Mouse (Mus musculus) stomach, postnatal 0 days (tissue): ENCODE measurements at regions not wholly inside any gene's neighbourhood (a gene's known extent, or its start where the extent isn't known, plus 50 kb on each side); places are given as distances from the start of the nearest gene placed in this dataset.

ENCODE experiments used
- ATAC-seq: fragments of 200-750 bp; cut with Nextera tagmentation; 2 replicates; pipeline ENCODE4 v1.8.0; 2017; ENCODE audit not compliant: low FRiP score, low TSS enrichment
- DNase-seq: peaks from one replicate; pipeline ENCODE4 v3.0.0-alpha.2; 2016; ENCODE audit warnings: low spot score
- H3K27ac ChIP-seq: fragments of 300-500 bp; sonication (generic); replicated peaks from 2 replicates; pipeline ENCODE4 v1.5.1; 2014; ENCODE audit warnings: mild to moderate bottlenecking, control low read depth
- H3K27me3 ChIP-seq: fragments of 300-500 bp; sonication (generic); 2 replicates; pipeline ENCODE4 v1.6.1; 2014; ENCODE audit warnings: low read length; ENCODE audit not compliant: control insufficient read depth, insufficient read depth
- H3K36me3 ChIP-seq: fragments of 300-500 bp; sonication (generic); 2 replicates; pipeline ENCODE4 v1.6.1; 2014; ENCODE audit warnings: low read length, mixed read lengths; ENCODE audit not compliant: control insufficient read depth, insufficient read depth
- H3K4me1 ChIP-seq: fragments of 300-500 bp; sonication (generic); replicated peaks from 2 replicates; pipeline ENCODE4 v1.6.1; 2014; ENCODE audit warnings: antibody characterized with exemption; ENCODE audit not compliant: control insufficient read depth, insufficient read depth
- H3K4me2 ChIP-seq: fragments of 300-500 bp; sonication (generic); replicated peaks from 2 replicates; pipeline ENCODE4 v1.6.1; 2014; ENCODE audit warnings: low read depth, mild to moderate bottlenecking, control low read depth, moderate library complexity
- H3K4me3 ChIP-seq: fragments of 300-500 bp; sonication (generic); 2 replicates; pipeline ENCODE4 v1.5.1; 2014; ENCODE audit warnings: low read depth, low read length, control low read depth
- H3K9ac ChIP-seq: fragments of 300-500 bp; sonication (generic); 2 replicates; pipeline ENCODE4 v1.6.1; 2014; ENCODE audit warnings: mild to moderate bottlenecking, low read length, control low read depth, mixed read lengths
- H3K9me3 ChIP-seq: fragments of 300-500 bp; sonication (generic); 2 replicates; pipeline ENCODE4 v1.6.1; 2016; ENCODE audit warnings: low read length; ENCODE audit not compliant: control insufficient read depth
- CTCF ChIP-seq: IDR thresholded peaks from 2 replicates; pipeline ENCODE4 v1.5.1; 2016; ENCODE audit warnings: antibody characterized with exemption, low read depth, mild to moderate bottlenecking, moderate library complexity
- EP300 ChIP-seq: optimal IDR thresholded peaks from 2 replicates; pipeline ENCODE3; 2016; ENCODE audit warnings: antibody characterized with exemption
- WGBS: fragments of 180-500 bp; shearing (Covaris S2); extraction: QIAGEN DNeasy Blood & Tissue Kit; methylation state at CpG from one replicate; pipeline ENCODE4 v1.1.7; 2014; 5-methylcytosine and 5-hydroxymethylcytosine counted together

GRCm38 (mm10) chr14:103895261-103895660 is 51.1 kb upstream of the Ednrb start:
- no peak overlapping the region for H3K4me2 ChIP-seq
- 83% methylated on average over 7 of the region's 7 CpGs for WGBS
- H3K4me3 ChIP-seq = no peak overlapping the region
- H3K27ac ChIP-seq = no peak overlapping the region
- no peaks in the 10 kb centered on the region for H3K27me3 ChIP-seq
- no peak for DNase-seq
- no peak for TF ChIP-seq EP300
- no peak for TF ChIP-seq CTCF
- no peaks in the 10 kb centered on the region for H3K9me3 ChIP-seq
- no peak for ATAC-seq
- no peak overlapping the region for H3K9ac ChIP-seq
- no peaks in the 10 kb centered on the region for H3K36me3 ChIP-seq
- H3K4me1 ChIP-seq = no peaks in the 10 kb centered on the region; the same call in 1 of the 2 replicates
